Mouse (Mus musculus) heart, embryonic 10.5 days (tissue): ENCODE results near the gene Tbc1d2b. TPM values are rescaled to one million over a fixed set of nuclear protein-coding genes. Genes with fewer than 3 reads are reported as not detected.

ENCODE experiments used
- DNase-seq: peaks from one replicate; pipeline ENCODE4 v3.0.0-alpha.2; 2017; ENCODE audit warnings: low spot score
- H3K27ac ChIP-seq: fragments of 300-500 bp; sonication (generic); 2 replicates; pipeline ENCODE4 v1.5.1; 2016; ENCODE audit warnings: mild to moderate bottlenecking
- H3K27me3 ChIP-seq: fragments of 300-500 bp; sonication (generic); 2 replicates; pipeline ENCODE4 v1.6.1; 2016; ENCODE audit warnings: mild to moderate bottlenecking; ENCODE audit not compliant: poor library complexity, insufficient read depth, severe bottlenecking
- H3K36me3 ChIP-seq: fragments of 300-500 bp; sonication (generic); 2 replicates; pipeline ENCODE4 v1.6.1; 2016; ENCODE audit warnings: mild to moderate bottlenecking, moderate library complexity
- H3K4me1 ChIP-seq: fragments of 300-500 bp; sonication (generic); 2 replicates; pipeline ENCODE4 v1.6.1; 2016; ENCODE audit warnings: mild to moderate bottlenecking
- H3K4me3 ChIP-seq: fragments of 300-500 bp; sonication (generic); 2 replicates; pipeline ENCODE4 v1.5.1; 2016; ENCODE audit warnings: mild to moderate bottlenecking, moderate library complexity
- H3K9me3 ChIP-seq: fragments of 300-500 bp; sonication (generic); 2 replicates; pipeline ENCODE4 v1.6.1; 2016; ENCODE audit warnings: mild to moderate bottlenecking, moderate library complexity
- WGBS: fragments of 180-500 bp; shearing (Covaris S2); methylation state at CpG from one replicate; pipeline ENCODE4 v1.1.7; 2016; 5-methylcytosine and 5-hydroxymethylcytosine counted together
- polyA plus RNA-seq: library from polyadenylated mRNA; unstranded; fragments of >200 nt; fragmentation: Nextera tagmentation; extraction: Ambion mirVana; gene quantifications from 2 replicates; pipeline ENCODE4 v1.2.1, GENCODE M21; 2016

Gene Tbc1d2b
- polyA plus RNA-seq, 1 experiment from 2014 or later = 7.2 TPM

GRCm38 (mm10) chr9:90185356-90185910 is 85.2 kb downstream of the Tbc1d2b start:
- WGBS = 76% methylated on average over 8 of the region's 8 CpGs
- peaks cover 8% of the 10 kb centered on the region; the same call in 1 of the 2 replicates for H3K36me3 ChIP-seq
- no peak overlapping the region for H3K4me3 ChIP-seq
- H3K9me3 ChIP-seq = no peaks in the 10 kb centered on the region
- no peak for DNase-seq
- peaks cover 72% of the 10 kb centered on the region for H3K4me1 ChIP-seq
- no peaks in the 10 kb centered on the region for H3K27me3 ChIP-seq
- H3K27ac ChIP-seq = no peak overlapping the region

DNA sequence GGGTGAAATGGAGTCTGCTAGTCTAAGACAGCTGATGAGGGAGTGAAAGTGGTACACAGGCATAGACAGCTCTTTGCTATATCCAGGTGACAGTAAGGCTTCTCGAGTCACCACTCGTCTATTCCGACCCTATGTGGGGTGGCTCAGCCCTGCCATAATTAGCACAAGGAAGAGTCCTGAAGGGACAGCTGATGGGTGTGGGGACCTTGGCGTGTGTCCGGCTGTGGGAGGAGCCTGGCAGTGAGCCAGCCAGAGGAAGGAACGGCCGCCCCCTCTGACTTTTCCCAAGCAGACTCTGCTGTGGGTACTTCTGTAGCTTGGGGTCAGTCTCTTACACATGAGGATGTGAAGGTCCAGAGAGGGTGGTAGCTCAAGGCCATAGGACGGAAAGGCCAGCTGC is 86.5 kb downstream of the Tbc1d2b start:
- H3K27me3 ChIP-seq = no peaks in the 10 kb centered on the region
- no peak for DNase-seq
- H3K4me3 ChIP-seq = no peak overlapping the region
- H3K27ac ChIP-seq = no peak overlapping the region
- peaks cover 64% of the 10 kb centered on the region for H3K4me1 ChIP-seq
- 35% methylated on average over 8 of the region's 8 CpGs for WGBS
- H3K36me3 ChIP-seq = peaks cover 8% of the 10 kb centered on the region; the same call in 1 of the 2 replicates
- no peaks in the 10 kb centered on the region for H3K9me3 ChIP-seq

DNA sequence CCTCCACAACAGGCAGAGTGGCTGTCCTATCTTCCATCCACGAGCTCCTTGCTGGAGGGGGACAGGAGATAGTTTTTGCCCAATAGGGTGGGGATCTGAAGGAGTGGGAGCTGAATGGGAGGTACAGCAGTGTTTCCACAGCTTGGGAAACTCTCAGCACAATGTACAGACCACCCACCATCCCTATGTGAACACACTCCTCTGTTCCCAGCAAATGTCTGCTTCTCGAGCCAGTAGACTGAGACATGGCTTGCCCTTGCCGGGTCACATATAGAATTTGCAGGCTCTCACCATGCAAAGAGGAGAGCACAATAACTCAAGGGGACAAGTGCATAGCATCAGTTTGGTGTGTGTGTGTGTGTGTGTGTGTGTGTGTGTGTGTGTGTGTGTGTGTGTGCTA is 87.1 kb downstream of the Tbc1d2b start:
- Histone ChIP-seq H3K27me3 (no peaks in the 10 kb centered on the region), H3K9me3 (no peaks in the 10 kb centered on the region), H3K36me3 (peaks cover 5% of the 10 kb centered on the region; the same call in 1 of the 2 replicates), H3K27ac (no peak overlapping the region), H3K4me1 (peaks cover 58% of the 10 kb centered on the region), H3K4me3 (no peak overlapping the region)
- no peak for DNase-seq
- WGBS = 69% methylated on average over 3 of the region's 3 CpGs

DNA sequence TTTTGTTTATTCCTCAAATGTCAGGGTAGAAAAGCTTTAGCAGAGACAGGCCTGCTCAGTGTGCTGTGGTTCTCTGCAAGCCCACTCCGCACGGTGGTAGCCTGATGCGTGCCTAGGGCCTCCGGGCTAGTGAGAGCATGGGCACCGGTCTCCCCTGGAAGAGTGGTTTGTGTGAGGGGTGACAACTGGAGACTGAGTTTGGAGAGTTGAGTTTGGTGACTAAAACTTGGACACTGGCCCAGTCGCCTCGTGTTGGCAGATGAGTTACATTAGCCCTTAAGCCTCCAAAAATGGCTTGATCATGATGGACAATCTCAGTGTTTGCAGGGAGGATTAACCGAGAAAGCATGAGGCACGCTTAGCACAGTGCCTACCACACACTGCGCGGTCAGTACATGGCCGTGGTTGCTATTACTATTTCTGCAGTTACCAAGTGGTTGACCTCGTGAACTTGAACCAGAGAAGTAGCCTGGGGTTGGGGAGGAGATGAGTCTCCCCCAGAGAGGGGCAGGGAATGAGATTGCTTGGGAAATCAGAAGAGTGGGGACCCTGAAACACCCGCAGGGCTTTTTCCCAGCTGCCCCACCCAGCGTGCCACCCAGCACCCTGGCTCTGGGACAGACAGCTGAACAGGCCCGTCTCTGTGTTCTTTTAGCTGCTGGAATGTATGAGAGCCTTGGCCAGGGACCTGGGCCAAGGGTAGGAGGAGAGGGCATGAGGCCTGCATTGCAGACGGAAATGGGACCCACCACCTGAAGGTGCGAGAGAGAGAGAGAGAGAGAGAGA is 87.8 kb downstream of the Tbc1d2b start:
- 72% methylated on average over 18 of the region's 18 CpGs for WGBS
- Histone ChIP-seq H3K9me3 (no peaks in the 10 kb centered on the region), H3K27ac (no peak overlapping the region), H3K36me3 (peaks cover 4% of the 10 kb centered on the region; the same call in 1 of the 2 replicates), H3K27me3 (no peaks in the 10 kb centered on the region), H3K4me3 (no peak overlapping the region), H3K4me1 (peaks cover 53% of the 10 kb centered on the region)
- DNase-seq = no peak

DNA sequence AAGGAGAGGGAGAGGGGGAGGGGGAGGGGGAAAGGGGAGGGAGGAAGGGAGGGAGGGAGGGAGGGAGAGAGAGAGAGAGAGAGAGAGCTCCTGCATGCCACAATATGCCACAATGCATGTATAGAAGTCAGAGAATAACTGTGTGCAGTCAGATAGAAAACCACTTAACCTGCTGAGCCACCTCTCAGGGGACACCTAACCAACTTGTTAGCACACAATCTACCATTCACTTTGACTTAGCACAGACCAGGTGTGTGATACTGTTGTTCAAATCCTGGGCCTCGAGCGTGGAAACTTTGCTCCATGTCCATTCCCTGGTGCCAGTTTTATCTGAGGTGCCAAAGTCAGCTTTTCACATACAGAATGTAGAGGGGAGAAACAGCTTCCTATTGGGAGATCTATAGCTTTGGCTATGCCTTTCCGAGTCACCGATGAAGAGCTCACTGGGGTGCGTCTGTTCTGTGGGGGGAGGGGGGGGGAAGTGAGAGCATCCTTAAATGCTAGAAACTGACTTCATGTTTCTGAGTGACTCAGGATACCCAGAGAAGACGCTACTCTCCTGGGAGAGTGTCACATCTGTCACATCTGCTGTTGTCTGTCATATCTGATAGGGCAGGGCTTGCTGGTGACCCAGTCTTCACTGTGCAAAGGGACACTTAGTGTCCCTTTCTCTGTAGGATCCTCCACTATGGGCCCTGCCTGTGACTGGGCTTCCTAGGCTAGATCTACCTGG is 88.8 kb downstream of the Tbc1d2b start:
- DNase-seq = no peak
- Histone ChIP-seq H3K9me3 (no peaks in the 10 kb centered on the region), H3K4me3 (no peak overlapping the region), H3K27ac (no peak overlapping the region), H3K4me1 (peaks cover 46% of the 10 kb centered on the region), H3K27me3 (no peaks in the 10 kb centered on the region), H3K36me3 (peaks cover 4% of the 10 kb centered on the region; the same call in 1 of the 2 replicates)
- 72% methylated on average over 6 of the region's 6 CpGs for WGBS

DNA sequence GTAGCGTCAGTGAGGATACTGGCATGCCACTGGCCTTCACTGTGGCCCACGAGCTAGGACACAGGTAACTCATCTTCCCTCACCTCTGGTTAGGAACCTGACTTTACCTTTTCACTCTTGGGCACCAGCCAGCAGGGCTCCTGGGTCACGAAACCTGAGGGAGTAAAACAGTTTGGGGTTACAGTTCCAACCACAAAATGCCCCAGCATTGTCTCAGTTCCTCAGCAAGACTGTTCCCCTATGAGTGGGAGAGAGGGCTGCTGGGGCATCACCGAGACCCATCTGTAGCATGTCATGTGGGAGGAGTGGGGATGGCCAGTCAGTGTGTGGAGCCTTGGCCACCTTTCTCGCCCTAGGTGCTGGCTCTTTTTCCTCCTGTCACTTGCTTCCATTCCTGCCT is 91.2 kb downstream of the Tbc1d2b start:
- DNase-seq = no peak
- H3K27ac ChIP-seq = no peak overlapping the region
- no peaks in the 10 kb centered on the region for H3K9me3 ChIP-seq
- WGBS = 84% methylated on average over 5 of the region's 5 CpGs
- no peak overlapping the region for H3K4me3 ChIP-seq
- H3K4me1 ChIP-seq = peaks cover 24% of the 10 kb centered on the region
- peaks cover 9% of the 10 kb centered on the region; the same call in 1 of the 2 replicates for H3K36me3 ChIP-seq
- H3K27me3 ChIP-seq = no peaks in the 10 kb centered on the region

GRCm38 (mm10) chr9:90173330-90173729 is 97.3 kb downstream of the Tbc1d2b start:
- Histone ChIP-seq H3K4me3 (no peak overlapping the region), H3K36me3 (peaks cover 15% of the 10 kb centered on the region; the same call in 1 of the 2 replicates), H3K27ac (no peak overlapping the region), H3K27me3 (no peaks in the 10 kb centered on the region), H3K4me1 (no peaks in the 10 kb centered on the region; the same call in 1 of the 2 replicates), H3K9me3 (no peaks in the 10 kb centered on the region)
- 73% methylated on average over 3 of the region's 3 CpGs for WGBS
- DNase-seq = no peak

- Histone ChIP-seq H3K4me3 (no peak overlapping the region), H3K36me3 (peaks cover 11% of the 10 kb centered on the region; the same call in 1 of the 2 replicates), H3K27ac (no peak overlapping the region), H3K9me3 (no peaks in the 10 kb centered on the region), H3K27me3 (no peaks in the 10 kb centered on the region), H3K4me1 (no peaks in the 10 kb centered on the region; the same call in 1 of the 2 replicates)
- no peak for DNase-seq
- WGBS = 64% methylated on average over 8 of the region's 8 CpGs
These were observed 97.9 kb downstream of the Tbc1d2b start for GRCm38 (mm10) chr9:90172528-90173321.

DNA sequence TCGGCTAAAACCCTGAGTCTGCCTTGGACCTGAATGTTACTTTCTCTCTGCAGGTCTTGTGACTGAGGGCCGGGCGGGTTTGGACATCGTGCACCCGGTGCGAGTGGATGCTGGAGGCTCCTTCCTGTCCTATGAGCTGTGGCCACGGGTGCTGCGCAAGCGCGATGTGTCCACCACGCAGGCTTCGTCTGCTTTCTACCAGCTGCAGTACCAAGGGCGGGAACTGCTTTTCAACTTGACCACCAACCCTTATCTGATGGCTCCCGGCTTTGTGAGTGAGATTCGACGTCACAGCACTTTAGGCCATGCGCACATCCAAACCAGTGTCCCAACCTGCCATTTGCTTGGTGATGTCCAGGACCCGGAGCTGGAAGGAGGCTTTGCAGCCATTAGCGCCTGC is 99.2 kb downstream of the Tbc1d2b start:
- Histone ChIP-seq H3K9me3 (no peaks in the 10 kb centered on the region), H3K4me3 (no peak overlapping the region), H3K27ac (no peak overlapping the region), H3K27me3 (no peaks in the 10 kb centered on the region), H3K4me1 (no peaks in the 10 kb centered on the region; the same call in 1 of the 2 replicates), H3K36me3 (peaks cover 11% of the 10 kb centered on the region; the same call in 1 of the 2 replicates)
- WGBS = 89% methylated on average over 19 of the region's 19 CpGs
- DNase-seq = no peak

DNA sequence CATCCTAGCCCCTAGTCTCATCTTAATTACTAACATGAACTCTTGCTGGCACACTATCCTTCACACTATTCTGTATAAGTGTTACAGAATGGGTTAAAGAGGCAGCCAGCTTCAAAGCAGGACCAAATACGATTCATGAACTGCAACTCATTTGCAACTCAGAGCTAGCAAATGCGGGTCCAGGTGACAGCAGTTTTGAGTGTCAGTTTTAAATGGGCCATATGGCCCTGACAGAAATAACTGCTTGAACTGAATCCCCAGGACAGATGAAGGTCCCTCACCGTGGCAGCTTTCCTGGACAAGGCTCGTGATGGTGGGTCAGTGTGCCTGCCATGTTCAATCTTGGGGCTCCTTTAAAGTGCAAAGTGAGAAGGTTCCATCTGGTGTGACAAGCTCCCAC is 100.6 kb downstream of the Tbc1d2b start:
- Histone ChIP-seq H3K27me3 (peaks cover 8% of the 10 kb centered on the region; the same call in 1 of the 2 replicates), H3K4me1 (no peaks in the 10 kb centered on the region; the same call in 1 of the 2 replicates), H3K36me3 (peaks cover 11% of the 10 kb centered on the region; the same call in 1 of the 2 replicates), H3K9me3 (no peaks in the 10 kb centered on the region), H3K27ac (no peak overlapping the region), H3K4me3 (no peak overlapping the region)
- WGBS = 59% methylated on average over 4 of the region's 4 CpGs
- no peak for DNase-seq

GRCm38 (mm10) chr9:90166615-90167014 is 104.0 kb downstream of the Tbc1d2b start:
- H3K9me3 ChIP-seq = no peaks in the 10 kb centered on the region
- WGBS = 76% methylated on average over 5 of the region's 5 CpGs
- peaks cover 3% of the 10 kb centered on the region; the same call in 1 of the 2 replicates for H3K36me3 ChIP-seq
- no peak overlapping the region for H3K4me3 ChIP-seq
- no peak for DNase-seq
- H3K27ac ChIP-seq = no peak overlapping the region
- H3K27me3 ChIP-seq = peaks cover 16% of the 10 kb centered on the region
- 0 out of 2 replicates have a peak, but pooled peaks cover 12% of the 10 kb centered on the region for H3K4me1 ChIP-seq

DNA sequence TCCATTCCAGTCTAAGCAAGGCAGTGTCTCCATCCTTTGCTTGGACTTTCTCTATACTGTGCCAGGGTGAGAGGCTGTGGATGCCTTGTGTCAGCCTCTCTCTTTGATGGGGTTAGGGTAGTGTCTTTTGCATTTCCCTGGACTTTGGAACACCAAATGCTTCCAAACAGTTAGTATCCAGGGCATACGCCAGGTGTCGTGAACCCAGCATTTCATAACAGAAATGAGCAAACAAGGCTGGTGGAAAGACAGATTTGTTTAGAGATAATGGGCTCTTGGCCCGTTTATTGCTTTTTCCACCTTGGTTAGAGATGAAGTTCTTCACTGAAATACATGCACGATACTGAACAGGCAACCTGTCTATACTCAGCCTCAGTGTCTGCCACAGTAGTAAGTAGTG is 105.0 kb downstream of the Tbc1d2b start:
- DNase-seq = no peak
- H3K27ac ChIP-seq = no peak overlapping the region
- H3K9me3 ChIP-seq = no peaks in the 10 kb centered on the region
- no peaks in the 10 kb centered on the region for H3K36me3 ChIP-seq
- H3K4me1 ChIP-seq = 0 out of 2 replicates have a peak, but pooled peaks cover 12% of the 10 kb centered on the region
- H3K4me3 ChIP-seq = no peak overlapping the region
- peaks cover 18% of the 10 kb centered on the region for H3K27me3 ChIP-seq
- WGBS = 82% methylated on average over 4 of the region's 4 CpGs
